Mouse (Mus musculus) macrophage (primary cell): Measurements from ENCODE around the gene Bcl2l15. TPM values are rescaled to one million over a fixed set of nuclear protein-coding genes. Genes with fewer than 3 reads are reported as not detected.
"Not testable (repeated sequence)": the region's sequence is repeated elsewhere in the genome, so short reads cannot be mapped to it uniquely, and the experiment has no call there.

ENCODE experiments used
- H3K27ac ChIP-seq: fragments of 350-480 bp; formaldehyde crosslinking; 2 replicates; pipeline ENCODE4 v1.9.0; 2021
- H3K36me3 ChIP-seq: fragments of 350-480 bp; formaldehyde crosslinking; 2 replicates; pipeline ENCODE4 v1.9.0; 2021; ENCODE audit errors: inconsistent target
- H3K4me3 ChIP-seq: fragments of 350-480 bp; formaldehyde crosslinking; 2 replicates; pipeline ENCODE4 v1.9.0; 2021; ENCODE audit errors: inconsistent target
- H3K79me2 ChIP-seq: fragments of 350-480 bp; formaldehyde crosslinking; 2 replicates; pipeline ENCODE4 v1.9.0; 2021; ENCODE audit errors: inconsistent target
- WGBS: methylation state at CpG from one replicate; pipeline ENCODE4 v1.1.7; 2026; ENCODE audit warnings: inconsistent platforms; ENCODE audit not compliant: missing documents; 5-methylcytosine and 5-hydroxymethylcytosine counted together
- polyA plus RNA-seq: library from polyadenylated mRNA; stranded (reverse); fragments of 250-400 nt; gene quantifications from 3 replicates; pipeline ENCODE4 v1.2.4, GENCODE M21; 2018; ENCODE audit warnings: inconsistent platforms
- total RNA-seq, 78 experiments: library from RNA; depleted of rRNA; stranded (reverse); fragments of 250-400 nt; gene quantifications; 1 replicate in 9 of 78; 2 replicates in 24 of 78; 3 replicates in 43 of 78; 4 replicates in 2 of 78; pipeline ENCODE4 v1.2.4; 2018; ENCODE audit warnings: inconsistent platforms in 56 of 78

Bcl2l15 gene
- 1 to 10 TPM in 1 of 26 experiments, not detected in 25; 1.6 TPM for total RNA-seq (2018; cell fraction: chromatin; rRNA removed)
- total RNA-seq (2018; cell fraction: cytosol; rRNA removed) = under 1 TPM in 2 of 26 experiments, not detected in 24; 0.10 to 0.27 TPM
- total RNA-seq (2018; cell fraction: nucleus; rRNA removed) = 1 to 10 TPM in 5 of 26 experiments, under 1 TPM in 3, not detected in 18; 0.41 to 6.5 (median 1.2) TPM
- polyA plus RNA-seq = not detected in 3 replicates

- Histone ChIP-seq H3K79me2 (no peaks in the 10 kb centered on the region), H3K4me3 (no peak within 1 kb of the TSS), H3K27ac (no peak within 1 kb of the TSS), H3K36me3 (no peaks in the 10 kb centered on the region)
Observed at GRCm38 (mm10) chr3:103832426-103832825, at the start of gene Bcl2l15. Gene Bcl2l15 (plus strand): TSS chr3:103832601.

GRCm38 (mm10) chr3:103782844-103783609 is 49.4 kb upstream of the Bcl2l15 start:
- WGBS = 31% methylated on average over 4 of the region's 4 CpGs
- Histone ChIP-seq H3K4me3 (no peak overlapping the region), H3K36me3 (no peaks in the 10 kb centered on the region), H3K27ac (no peak overlapping the region), H3K79me2 (peaks cover 100% of the 10 kb centered on the region)

GRCm38 (mm10) chr3:103787225-103787624 is 45.2 kb upstream of the Bcl2l15 start:
- H3K79me2 ChIP-seq = peaks cover 84% of the 10 kb centered on the region
- 28% methylated on average over 7 of the region's 7 CpGs for WGBS
- no peak overlapping the region for H3K27ac ChIP-seq
- H3K4me3 ChIP-seq = no peak overlapping the region
- H3K36me3 ChIP-seq = no peaks in the 10 kb centered on the region

- H3K27ac ChIP-seq = peak overlapping the region; percentile 60; the same call in 1 of the 2 replicates
- peaks cover 66% of the 10 kb centered on the region for H3K79me2 ChIP-seq
- H3K36me3 ChIP-seq = no peaks in the 10 kb centered on the region
- peak overlapping the region; percentile 88 for H3K4me3 ChIP-seq
- WGBS = 59% methylated on average over 7 of the region's 7 CpGs
Observed at GRCm38 (mm10) chr3:103789096-103789495, 43.3 kb upstream of the Bcl2l15 start.

GRCm38 (mm10) chr3:103789891-103790345 is 42.5 kb upstream of the Bcl2l15 start:
- under 1% methylated on average over 14 of the region's 14 CpGs for WGBS
- Histone ChIP-seq H3K79me2 (peaks cover 58% of the 10 kb centered on the region), H3K36me3 (no peaks in the 10 kb centered on the region), H3K4me3 (peak overlapping the region; percentile 88), H3K27ac (peak overlapping the region; percentile 60)

- peak overlapping the region; percentile 88 for H3K4me3 ChIP-seq
- H3K79me2 ChIP-seq = peaks cover 51% of the 10 kb centered on the region
- under 1% methylated on average over 47 of the region's 61 CpGs for WGBS
- peak overlapping the region; percentile 60 for H3K27ac ChIP-seq
- no peaks in the 10 kb centered on the region for H3K36me3 ChIP-seq
Observed at GRCm38 (mm10) chr3:103790346-103791145, 41.9 kb upstream of the Bcl2l15 start.

GRCm38 (mm10) chr3:103791230-103792110 is 40.9 kb upstream of the Bcl2l15 start, which contains the start of gene Hipk1:
Gene Hipk1 (minus strand): TSS chr3:103791563.
- H3K36me3 ChIP-seq = no peaks in the 10 kb centered on the region
- 18% methylated on average over 42 of the region's 49 CpGs for WGBS
- H3K79me2 ChIP-seq = peaks cover 42% of the 10 kb centered on the region
- peak within 1 kb of the TSS; percentile 61 for H3K27ac ChIP-seq
- H3K4me3 ChIP-seq = peak within 1 kb of the TSS; percentile 88

GRCm38 (mm10) chr3:103792111-103792406 is 40.3 kb upstream of the Bcl2l15 start:
- not testable (repeated sequence) for H3K4me3 ChIP-seq, H3K36me3 ChIP-seq, H3K27ac ChIP-seq
- WGBS = 96% methylated on average over 3 of the region's 5 CpGs
- peaks cover 36% of the 10 kb centered on the region for H3K79me2 ChIP-seq

- no peak overlapping the region for H3K27ac ChIP-seq
- WGBS = 71% methylated on average over 1 of the region's 1 CpGs
- H3K4me3 ChIP-seq = no peak overlapping the region
- peaks cover 31% of the 10 kb centered on the region for H3K79me2 ChIP-seq
- no peaks in the 10 kb centered on the region for H3K36me3 ChIP-seq
Observed at GRCm38 (mm10) chr3:103792566-103792965, 39.8 kb upstream of the Bcl2l15 start.

GRCm38 (mm10) chr3:103796389-103796788 is 36.0 kb upstream of the Bcl2l15 start:
- no peak overlapping the region for H3K27ac ChIP-seq
- no peaks in the 10 kb centered on the region for H3K36me3 ChIP-seq
- WGBS = 35% methylated on average over 2 of the region's 2 CpGs
- H3K4me3 ChIP-seq = no peak overlapping the region
- no peaks in the 10 kb centered on the region for H3K79me2 ChIP-seq

GRCm38 (mm10) chr3:103799507-103799906 is 32.9 kb upstream of the Bcl2l15 start:
- no peak overlapping the region for H3K27ac ChIP-seq
- 43% methylated on average over 2 of the region's 2 CpGs for WGBS

GRCm38 (mm10) chr3:103801631-103802531 is 30.5 kb upstream of the Bcl2l15 start:
- WGBS = 2% methylated on average over 10 of the region's 10 CpGs
- H3K36me3 ChIP-seq = no peaks in the 10 kb centered on the region; the same call in 1 of the 2 replicates
- no peak overlapping the region for H3K4me3 ChIP-seq
- peaks cover 27% of the 10 kb centered on the region; the same call in 1 of the 2 replicates for H3K79me2 ChIP-seq
- H3K27ac ChIP-seq = peak overlapping the region; percentile 98

More at GRCm38 (mm10) chr3:103799507-103799906, 32.9 kb upstream of the Bcl2l15 start:
- Histone ChIP-seq H3K4me3 (no peak overlapping the region), H3K79me2 (peaks cover 12% of the 10 kb centered on the region; the same call in 1 of the 2 replicates), H3K36me3 (no peaks in the 10 kb centered on the region; the same call in 1 of the 2 replicates)

GRCm38 (mm10) chr3:103802861-103803260 is 29.5 kb upstream of the Bcl2l15 start:
- peak overlapping the region; percentile 98 for H3K27ac ChIP-seq
- WGBS = 27% methylated on average over 8 of the region's 8 CpGs
- no peaks in the 10 kb centered on the region; the same call in 1 of the 2 replicates for H3K36me3 ChIP-seq
- H3K79me2 ChIP-seq = peaks cover 37% of the 10 kb centered on the region
- H3K4me3 ChIP-seq = no peak overlapping the region
